Mouse (Mus musculus) kidney, adult 2 months (tissue): ENCODE results near the gene Pik3c2b.
"Not testable (repeated sequence)": the region's sequence is repeated elsewhere in the genome, so short reads cannot be mapped to it uniquely, and the experiment has no call there.

ENCODE experiments used
- CTCF ChIP-seq: fragments of 200-500 bp; conservative IDR thresholded peaks from 2 replicates; pipeline ENCODE4 v1.5.1; 2011; ENCODE audit warnings: low read depth, mild to moderate bottlenecking, control low read depth, low read length, moderate library complexity, mixed read lengths; ENCODE audit not compliant: insufficient read depth, insufficient read length
- POLR2A ChIP-seq: fragments of 200-500 bp; IDR thresholded peaks from one replicate; pipeline ENCODE4 v1.6.1; 2011; ENCODE audit warnings: low read depth, low read length, control low read depth

DNA sequence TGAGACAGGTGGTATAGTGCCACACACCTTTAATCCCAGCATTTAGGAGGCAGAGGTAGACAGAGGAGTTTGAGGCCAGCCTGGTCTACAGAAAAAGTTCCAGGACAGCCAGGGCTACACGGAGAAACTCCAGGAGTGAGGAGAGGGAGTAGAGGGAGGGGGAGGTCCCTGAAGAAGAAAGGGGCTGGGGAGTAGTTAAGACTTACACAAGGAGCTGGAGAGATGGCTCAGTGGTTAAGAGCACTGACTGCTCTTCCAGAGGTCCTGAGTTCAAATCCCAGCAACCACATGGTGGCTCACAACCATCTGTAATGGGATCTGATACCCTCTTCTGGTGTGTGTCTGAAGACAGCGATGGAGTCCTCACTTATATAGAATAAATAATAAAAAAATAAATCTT, 23.5 kb upstream of the Pik3c2b start:
- TF ChIP-seq CTCF, POLR2A: not testable (repeated sequence)
